Mouse (Mus musculus): ENCODE measurements around the gene Tnfsf4.

Gene Tnfsf4

GRCm38 (mm10) chr1:161463388-161464085, 68.3 kb downstream of the Tnfsf4 start:
- DNase-seq: no peak
